Mouse (Mus musculus) neural tube, embryonic 12.5 days (tissue): ENCODE measurements around the gene Blvra. TPM values are rescaled to one million over a fixed set of nuclear protein-coding genes. Genes with fewer than 3 reads are reported as not detected.
"Not testable (repeated sequence)": the region's sequence is repeated elsewhere in the genome, so short reads cannot be mapped to it uniquely, and the experiment has no call there.

Experiments used
- ATAC-seq: fragments of 200-750 bp; cut with Nextera tagmentation; 2 replicates; pipeline ENCODE4 v1.8.0; 2017; ENCODE audit warnings: low read depth, mild to moderate bottlenecking, moderate TSS enrichment, moderate library complexity; ENCODE audit not compliant: low FRiP score
- H3K27ac ChIP-seq: fragments of 300-500 bp; sonication (generic); 2 replicates; pipeline ENCODE4 v1.5.1; 2016
- H3K27me3 ChIP-seq: fragments of 300-500 bp; sonication (generic); replicated peaks from 2 replicates; pipeline ENCODE4 v1.6.1; 2016; ENCODE audit warnings: mild to moderate bottlenecking
- H3K36me3 ChIP-seq: fragments of 300-500 bp; sonication (generic); 2 replicates; pipeline ENCODE4 v1.6.1; 2016; ENCODE audit warnings: mild to moderate bottlenecking
- H3K4me1 ChIP-seq: fragments of 300-500 bp; sonication (generic); 2 replicates; pipeline ENCODE4 v1.6.1; 2016
- H3K4me2 ChIP-seq: fragments of 300-500 bp; sonication (generic); replicated peaks from 2 replicates; pipeline ENCODE4 v1.6.1; 2016; ENCODE audit warnings: mild to moderate bottlenecking
- H3K4me3 ChIP-seq: fragments of 300-500 bp; sonication (generic); 2 replicates; pipeline ENCODE4 v1.5.1; 2016
- H3K9ac ChIP-seq: fragments of 300-500 bp; sonication (generic); 2 replicates; pipeline ENCODE4 v1.6.1; 2016; ENCODE audit warnings: mild to moderate bottlenecking
- H3K9me3 ChIP-seq: fragments of 300-500 bp; sonication (generic); 2 replicates; pipeline ENCODE4 v1.6.1; 2016; ENCODE audit warnings: mild to moderate bottlenecking
- WGBS: fragments of 180-500 bp; shearing (Covaris S2); methylation state at CpG from one replicate; pipeline ENCODE4 v1.1.7; 2016; 5-methylcytosine and 5-hydroxymethylcytosine counted together
- polyA plus RNA-seq: library from polyadenylated mRNA; unstranded; fragments of >200 nt; fragmentation: Nextera tagmentation; extraction: Ambion mirVana; gene quantifications from 2 replicates; pipeline ENCODE4 v1.2.1, GENCODE M21; 2016

Blvra gene
- polyA plus RNA-seq, 1 experiment from 2014 or later = 25.3 TPM

DNA sequence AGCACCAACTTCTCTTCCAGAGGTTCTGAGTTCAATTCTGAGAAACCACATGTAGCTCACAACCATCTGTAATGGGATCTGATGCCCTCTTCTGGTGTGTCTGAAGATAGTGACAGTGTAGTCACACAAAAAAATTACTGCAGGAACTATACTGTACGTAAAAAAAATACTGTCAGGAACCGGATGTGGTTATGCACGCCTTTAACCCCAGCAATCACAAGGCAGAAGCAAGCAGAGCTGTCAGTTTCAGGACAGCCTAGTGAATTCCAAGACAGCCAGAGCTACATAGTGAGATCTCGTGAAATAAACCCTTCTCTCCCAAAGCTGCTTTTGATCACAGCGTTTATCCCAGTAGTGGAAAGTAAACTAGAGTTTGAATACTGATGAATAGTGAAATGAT, 15.8 kb downstream of the Blvra start:
- Histone ChIP-seq H3K4me1 (no peaks in the 10 kb centered on the region), H3K36me3 (no peaks in the 10 kb centered on the region), H3K27me3 (no peaks in the 10 kb centered on the region), H3K27ac (no peak overlapping the region), H3K9ac (no peak overlapping the region), H3K9me3 (no peaks in the 10 kb centered on the region), H3K4me2 (no peak overlapping the region), H3K4me3 (no peak overlapping the region)
- no peak for ATAC-seq
- 91% methylated on average over 5 of the region's 5 CpGs for WGBS

DNA sequence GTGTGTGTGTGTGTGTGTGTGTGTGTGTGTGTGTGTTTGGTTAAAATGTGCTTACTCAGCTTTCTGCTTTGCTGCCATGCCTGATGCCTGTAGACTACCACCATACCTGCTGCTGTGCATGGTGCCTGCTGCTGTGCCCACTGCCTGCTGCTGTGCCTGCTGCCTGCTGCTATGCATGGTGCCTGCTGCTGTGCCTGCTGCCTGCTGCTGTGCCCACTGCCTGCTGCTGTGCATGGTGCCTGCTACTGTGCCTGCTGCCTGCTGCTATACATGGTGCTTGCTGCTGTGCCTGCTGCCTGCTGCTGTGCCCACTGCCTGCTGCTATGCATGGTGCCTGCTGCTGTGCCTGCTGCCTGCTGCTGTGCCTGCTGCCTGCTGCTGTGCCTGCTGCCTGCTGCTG, 19.7 kb downstream of the Blvra start:
- not testable (repeated sequence) for H3K4me2 ChIP-seq, H3K36me3 ChIP-seq, H3K4me1 ChIP-seq, ATAC-seq, H3K9ac ChIP-seq, H3K27me3 ChIP-seq, H3K27ac ChIP-seq, H3K4me3 ChIP-seq, H3K9me3 ChIP-seq

DNA sequence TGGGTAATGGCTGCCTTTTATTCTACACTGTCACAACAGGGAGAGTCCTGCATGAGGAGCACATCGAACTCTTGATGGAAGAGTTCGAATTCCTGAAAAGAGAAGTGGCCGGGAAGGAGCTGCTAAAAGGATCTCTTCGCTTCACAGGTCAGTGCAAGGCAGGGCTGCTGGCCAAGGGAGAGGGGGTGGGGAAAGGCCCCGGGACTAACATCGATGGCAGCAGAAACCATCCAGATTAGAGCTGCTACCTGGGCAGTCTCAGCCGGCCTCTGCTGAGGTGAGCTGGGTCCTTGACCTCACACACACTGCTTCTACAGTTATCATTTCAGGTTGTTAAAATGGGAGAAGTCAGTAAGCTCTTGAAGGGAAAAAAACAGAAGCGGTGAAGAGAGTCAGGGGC, 21.5 kb downstream of the Blvra start:
- H3K4me3 ChIP-seq = no peak overlapping the region
- no peak for ATAC-seq
- H3K9ac ChIP-seq = no peak overlapping the region
- no peaks in the 10 kb centered on the region for H3K36me3 ChIP-seq
- 83% methylated on average over 8 of the region's 8 CpGs for WGBS
- H3K4me2 ChIP-seq = no peak overlapping the region
- H3K9me3 ChIP-seq = no peaks in the 10 kb centered on the region
- H3K4me1 ChIP-seq = no peaks in the 10 kb centered on the region
- no peaks in the 10 kb centered on the region for H3K27me3 ChIP-seq
- H3K27ac ChIP-seq = no peak overlapping the region

DNA sequence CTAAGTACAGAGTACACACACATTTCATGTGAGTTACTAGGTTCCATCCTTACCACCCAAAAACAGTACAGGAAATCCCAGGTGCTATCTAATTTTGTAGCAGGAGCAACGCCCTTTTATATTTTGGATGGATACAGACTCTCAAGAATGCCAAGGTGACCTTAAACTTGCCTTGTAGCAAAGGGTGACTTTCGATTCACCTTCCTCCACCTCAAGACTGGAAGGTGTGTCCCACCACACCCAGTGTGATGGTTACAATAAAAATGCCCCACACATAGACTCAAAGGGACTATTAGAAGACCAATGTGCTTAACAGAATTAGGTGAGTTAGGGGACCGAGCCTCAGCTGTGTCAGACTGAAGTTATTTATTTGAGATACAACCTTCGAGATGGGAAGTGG, 38.5 kb downstream of the Blvra start:
- no peak overlapping the region for H3K4me2 ChIP-seq
- no peak overlapping the region for H3K27ac ChIP-seq
- H3K4me3 ChIP-seq = no peak overlapping the region
- no peak for ATAC-seq
- H3K9me3 ChIP-seq = no peaks in the 10 kb centered on the region
- peaks cover 71% of the 10 kb centered on the region for H3K36me3 ChIP-seq
- WGBS = 95% methylated on average over 4 of the region's 4 CpGs
- H3K9ac ChIP-seq = no peak overlapping the region
- no peaks in the 10 kb centered on the region for H3K4me1 ChIP-seq
- no peaks in the 10 kb centered on the region for H3K27me3 ChIP-seq

DNA sequence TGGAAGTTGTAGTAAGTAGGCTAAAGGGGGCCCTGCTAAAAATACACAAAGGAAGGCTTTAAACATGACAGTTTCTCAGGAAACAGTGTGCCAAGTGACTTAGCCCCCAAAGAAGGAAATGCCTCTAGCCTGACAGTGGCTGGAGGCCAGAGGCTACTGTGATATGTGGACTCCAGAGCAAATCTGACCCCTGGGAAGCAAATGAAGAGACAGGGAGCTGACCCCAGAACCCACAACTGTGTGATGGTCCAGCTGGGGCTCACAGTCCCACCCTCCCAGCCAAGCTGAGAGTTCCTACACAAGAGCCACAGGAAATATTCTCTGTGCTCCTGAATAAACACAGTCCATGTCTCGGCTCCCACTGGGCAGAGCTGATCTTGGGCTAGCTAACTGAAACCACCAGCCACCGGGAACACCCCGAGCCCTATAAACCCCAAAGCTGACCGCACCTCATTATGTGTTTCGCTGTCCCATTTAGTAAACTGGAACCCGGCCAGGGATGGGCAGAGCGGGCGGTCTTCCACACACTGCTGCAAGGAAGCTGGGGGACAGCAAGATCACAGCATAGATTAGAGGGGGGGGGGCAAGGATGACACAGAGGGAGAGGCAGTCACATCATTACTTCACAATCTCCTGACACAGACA, 51.2 kb downstream of the Blvra start:
- Histone ChIP-seq H3K36me3 (peaks cover 84% of the 10 kb centered on the region), H3K9ac (no peak overlapping the region), H3K4me2 (no peak overlapping the region), H3K4me1 (no peaks in the 10 kb centered on the region), H3K9me3 (no peaks in the 10 kb centered on the region), H3K27me3 (no peaks in the 10 kb centered on the region), H3K4me3 (no peak overlapping the region), H3K27ac (no peak overlapping the region)
- WGBS = 91% methylated on average over 8 of the region's 8 CpGs
- ATAC-seq = no peak

DNA sequence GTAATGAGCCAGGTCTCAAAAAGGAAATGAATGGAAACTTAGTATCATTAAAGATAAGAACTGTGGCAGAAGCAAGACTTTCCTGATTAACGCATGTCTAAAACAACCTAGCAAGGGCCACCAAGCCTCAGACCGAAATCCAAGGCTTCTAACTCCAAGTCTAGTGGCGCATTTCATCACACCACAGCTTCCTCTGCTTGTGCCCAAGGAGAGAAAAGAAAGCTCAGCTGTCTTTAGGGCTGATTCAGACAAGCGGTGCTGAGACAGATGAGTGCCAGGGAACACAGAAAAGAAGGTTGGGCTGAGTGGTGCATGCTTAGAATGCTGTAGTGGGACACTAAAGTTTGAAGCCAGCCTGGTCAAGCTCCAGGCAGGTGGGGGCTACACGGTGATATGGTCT, 58.5 kb downstream of the Blvra start:
- no peak overlapping the region for H3K27ac ChIP-seq
- H3K27me3 ChIP-seq = no peaks in the 10 kb centered on the region
- no peak for ATAC-seq
- peaks cover 31% of the 10 kb centered on the region for H3K36me3 ChIP-seq
- no peak overlapping the region for H3K9ac ChIP-seq
- H3K4me3 ChIP-seq = no peak overlapping the region
- H3K4me2 ChIP-seq = no peak overlapping the region
- no peaks in the 10 kb centered on the region for H3K9me3 ChIP-seq
- H3K4me1 ChIP-seq = peaks cover 23% of the 10 kb centered on the region; the same call in 1 of the 2 replicates
- WGBS = 89% methylated on average over 5 of the region's 5 CpGs

DNA sequence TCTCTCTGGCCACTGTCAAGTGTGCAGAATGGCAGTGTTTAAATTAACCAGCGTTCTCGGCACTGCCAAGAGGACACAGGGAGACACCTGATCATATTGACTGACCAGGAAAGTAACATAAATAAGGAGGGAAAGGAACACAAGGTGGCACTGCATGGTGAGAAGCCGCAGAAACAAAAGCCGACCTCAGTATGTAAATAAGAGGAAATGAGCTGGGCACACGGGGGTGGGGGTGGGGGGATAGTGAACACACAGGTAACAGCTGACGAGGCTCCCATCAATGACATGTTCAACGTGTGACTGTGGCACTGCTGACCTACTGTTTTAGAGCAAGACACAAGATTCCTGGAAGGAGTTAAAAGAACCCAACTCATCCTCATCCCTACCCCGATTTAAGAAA, 60.9 kb downstream of the Blvra start:
- no peaks in the 10 kb centered on the region for H3K9me3 ChIP-seq
- no peak overlapping the region for H3K4me3 ChIP-seq
- no peak for ATAC-seq
- peak overlapping the region; percentile 76; the same call in 1 of the 2 replicates for H3K4me2 ChIP-seq
- no peak overlapping the region for H3K9ac ChIP-seq
- H3K4me1 ChIP-seq = peaks cover 35% of the 10 kb centered on the region
- 84% methylated on average over 8 of the region's 8 CpGs for WGBS
- H3K27ac ChIP-seq = no peak overlapping the region
- peaks cover 10% of the 10 kb centered on the region for H3K36me3 ChIP-seq
- no peaks in the 10 kb centered on the region for H3K27me3 ChIP-seq

DNA sequence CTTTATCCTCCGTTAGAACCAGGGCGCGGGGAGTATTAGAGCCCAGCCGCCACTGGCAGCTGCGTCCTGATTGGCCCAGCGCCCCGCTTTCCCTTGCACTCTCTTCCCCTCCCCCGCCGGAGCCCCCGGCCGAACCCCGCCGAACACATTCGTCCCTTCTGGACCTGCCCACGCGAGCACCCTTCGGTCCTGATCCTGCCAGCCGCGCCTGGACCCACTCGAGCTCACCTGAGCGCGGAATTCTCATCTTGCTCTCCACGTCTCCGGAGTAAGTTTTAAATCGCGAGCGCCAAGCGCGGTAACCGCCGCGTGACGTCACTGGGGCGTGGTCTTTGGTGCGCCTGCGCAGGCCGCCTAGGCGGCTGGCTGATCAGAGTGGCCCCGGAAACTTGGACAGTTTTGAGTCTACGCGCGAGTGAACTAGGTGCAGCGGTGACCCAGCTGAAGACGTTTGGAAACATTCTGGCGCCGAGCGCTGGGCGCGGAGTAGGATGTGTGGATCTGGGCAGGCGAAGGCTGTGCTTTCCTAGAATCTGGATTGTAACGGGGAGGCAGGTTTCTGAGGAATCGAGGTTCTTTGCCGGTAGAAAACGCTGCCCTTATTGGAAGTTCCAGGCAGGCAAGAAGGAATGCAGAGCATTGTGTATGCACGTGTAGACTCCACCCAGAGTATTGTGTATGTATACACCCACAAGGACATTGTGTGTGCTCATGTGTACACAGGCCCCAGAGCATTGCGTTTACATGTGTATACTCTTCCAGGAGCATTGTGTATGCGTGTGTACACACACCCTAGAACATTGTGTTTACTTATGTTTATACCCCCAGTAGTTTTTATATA, 63.4 kb downstream of the Blvra start, which contains the start of gene Ncaph:
Gene Ncaph (minus strand): TSS at position 334 of the 841 bp plus-strand sequence.
- Histone ChIP-seq H3K27me3 (no peaks in the 10 kb centered on the region), H3K4me3 (peak within 1 kb of the TSS; percentile 66), H3K36me3 (no peaks in the 10 kb centered on the region), H3K27ac (peak within 1 kb of the TSS; percentile 57; the same call in 1 of the 2 replicates), H3K9ac (peak within 1 kb of the TSS; percentile 70), H3K9me3 (no peaks in the 10 kb centered on the region), H3K4me1 (peaks cover 45% of the 10 kb centered on the region), H3K4me2 (peak within 1 kb of the TSS; percentile 76)
- peak; percentile 90 for ATAC-seq
- 1% methylated on average over 57 of the region's 57 CpGs for WGBS

DNA sequence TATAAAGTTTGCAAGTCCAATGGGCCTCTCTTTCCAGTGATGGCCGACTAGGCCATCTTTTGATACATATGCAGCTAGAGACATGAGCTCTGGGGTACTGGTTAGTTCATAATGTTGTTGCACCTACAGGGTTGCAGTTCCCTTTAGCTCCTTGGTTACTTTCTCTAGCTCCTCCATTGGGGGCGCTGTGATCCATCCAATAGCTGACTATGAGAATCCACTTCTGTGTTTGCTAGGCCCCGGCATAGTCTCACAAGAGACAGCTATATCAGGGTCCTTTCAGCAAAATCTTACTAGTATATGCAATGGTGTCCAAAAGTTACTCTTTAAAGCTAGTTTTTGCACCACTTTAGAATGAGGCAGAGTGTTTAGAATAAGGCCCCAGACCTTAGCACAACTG, 64.8 kb downstream of the Blvra start:
- not testable (repeated sequence) for H3K27me3 ChIP-seq, ATAC-seq, H3K9me3 ChIP-seq, H3K4me3 ChIP-seq, H3K36me3 ChIP-seq, H3K4me2 ChIP-seq, H3K9ac ChIP-seq, H3K27ac ChIP-seq
- peaks cover 45% of the 10 kb centered on the region for H3K4me1 ChIP-seq
- 44% methylated on average over 3 of the region's 3 CpGs for WGBS

DNA sequence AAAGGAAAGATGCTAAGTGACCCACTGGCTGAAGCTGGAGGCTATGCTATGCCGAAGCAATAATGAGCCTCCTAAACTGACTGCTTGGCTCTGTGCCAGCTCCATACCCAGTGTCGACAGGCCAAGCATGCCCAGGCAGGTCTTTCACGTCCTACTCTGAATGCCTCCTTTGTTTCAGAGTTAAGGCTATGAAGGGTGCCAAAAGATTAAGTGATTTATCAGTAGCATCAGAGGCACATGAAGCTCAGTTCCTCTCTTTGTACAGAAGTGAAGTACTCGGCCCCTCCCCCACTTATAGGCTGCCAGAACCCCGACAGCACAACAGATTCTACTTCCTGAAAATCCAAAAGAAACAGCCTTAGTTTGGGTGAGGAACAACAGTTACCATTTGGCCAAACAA, 66.5 kb downstream of the Blvra start:
- no peaks in the 10 kb centered on the region for H3K9me3 ChIP-seq
- no peak overlapping the region for H3K9ac ChIP-seq
- H3K4me1 ChIP-seq = peaks cover 36% of the 10 kb centered on the region
- no peak overlapping the region for H3K4me3 ChIP-seq
- peaks cover 11% of the 10 kb centered on the region; the same call in 1 of the 2 replicates for H3K36me3 ChIP-seq
- H3K27me3 ChIP-seq = no peaks in the 10 kb centered on the region
- peak overlapping the region; percentile 19; the same call in 1 of the 2 replicates for H3K4me2 ChIP-seq
- WGBS = 13% methylated on average over 5 of the region's 5 CpGs
- peak; percentile 73 for ATAC-seq
- no peak overlapping the region for H3K27ac ChIP-seq

DNA sequence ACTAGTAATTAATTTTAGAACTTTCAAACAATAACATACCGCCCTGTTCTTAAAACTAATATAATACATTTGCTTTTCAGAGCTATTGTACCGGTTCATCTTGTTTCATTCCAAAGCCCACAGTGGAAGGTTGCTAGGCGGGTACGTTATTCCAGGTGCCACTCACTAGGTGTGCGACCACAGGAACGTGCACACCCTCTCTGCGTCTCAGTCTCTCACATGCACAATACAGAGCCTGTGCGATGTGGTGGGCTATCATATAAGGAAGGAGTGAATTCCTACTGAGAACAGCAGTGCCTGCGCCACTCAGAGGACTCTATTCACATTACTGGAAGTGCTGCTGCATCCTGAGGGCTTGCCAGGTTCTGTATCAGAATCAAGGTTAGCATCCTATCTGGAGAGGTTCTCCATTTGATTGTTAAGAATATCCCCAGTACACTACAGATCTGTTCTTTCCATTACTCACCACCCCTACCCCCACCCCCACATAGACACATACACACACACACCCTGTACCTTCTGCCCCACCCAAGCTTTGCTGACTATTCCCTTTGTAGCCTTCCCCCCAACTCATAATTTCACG, 67.5 kb downstream of the Blvra start:
- 85% methylated on average over 10 of the region's 10 CpGs for WGBS
- Histone ChIP-seq H3K27me3 (no peaks in the 10 kb centered on the region), H3K4me2 (no peak overlapping the region), H3K4me1 (peaks cover 36% of the 10 kb centered on the region), H3K36me3 (peaks cover 11% of the 10 kb centered on the region; the same call in 1 of the 2 replicates), H3K4me3 (no peak overlapping the region), H3K9ac (no peak overlapping the region), H3K27ac (no peak overlapping the region), H3K9me3 (no peaks in the 10 kb centered on the region)
- no peak for ATAC-seq

DNA sequence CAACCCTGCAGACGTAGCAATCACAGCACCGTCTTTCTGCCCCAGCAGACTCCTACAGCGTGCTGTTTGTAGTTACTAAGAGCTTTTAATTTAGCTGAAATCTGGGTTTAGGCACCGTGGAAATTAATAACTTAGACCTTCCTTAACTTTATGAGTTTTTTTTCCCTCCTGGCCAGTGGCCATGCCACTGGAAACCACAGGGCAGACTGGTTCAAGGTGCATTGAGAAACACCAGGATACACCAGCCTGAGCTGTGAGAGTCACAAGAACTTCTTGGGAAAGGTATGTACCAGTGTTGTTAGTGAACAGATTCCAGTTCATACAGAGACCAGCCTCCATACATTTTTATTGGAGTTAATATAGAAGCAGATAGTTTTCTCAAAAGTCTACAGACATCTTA, 68.0 kb downstream of the Blvra start:
- Histone ChIP-seq H3K4me2 (no peak overlapping the region), H3K4me1 (peaks cover 32% of the 10 kb centered on the region), H3K4me3 (no peak overlapping the region), H3K36me3 (peaks cover 11% of the 10 kb centered on the region; the same call in 1 of the 2 replicates), H3K27ac (no peak overlapping the region), H3K27me3 (no peaks in the 10 kb centered on the region), H3K9me3 (no peaks in the 10 kb centered on the region), H3K9ac (no peak overlapping the region)
- ATAC-seq = no peak
- WGBS = 87% methylated on average over 4 of the region's 4 CpGs
